Mouse (Mus musculus) forelimb bud, embryonic 11.5 days (tissue): Measurements from ENCODE around the gene Kifc5b.

Experiments
- DNase-seq: peaks from one replicate; pipeline ENCODE4 v3.0.0-alpha.2; 2012; ENCODE audit warnings: low read depth, low spot score

Gene Kifc5b

GRCm38 (mm10) chr17:26946567-26946966, 29.7 kb downstream of the Kifc5b start:
- DNase-seq = no peak

GRCm38 (mm10) chr17:26947231-26948100, 30.6 kb downstream of the Kifc5b start:
- no peak for DNase-seq

- DNase-seq = no peak
Observed at GRCm38 (mm10) chr17:26948316-26949050, 31.6 kb downstream of the Kifc5b start.

GRCm38 (mm10) chr17:26949051-26949577, 32.2 kb downstream of the Kifc5b start:
- DNase-seq = peak; percentile 45

DNA sequence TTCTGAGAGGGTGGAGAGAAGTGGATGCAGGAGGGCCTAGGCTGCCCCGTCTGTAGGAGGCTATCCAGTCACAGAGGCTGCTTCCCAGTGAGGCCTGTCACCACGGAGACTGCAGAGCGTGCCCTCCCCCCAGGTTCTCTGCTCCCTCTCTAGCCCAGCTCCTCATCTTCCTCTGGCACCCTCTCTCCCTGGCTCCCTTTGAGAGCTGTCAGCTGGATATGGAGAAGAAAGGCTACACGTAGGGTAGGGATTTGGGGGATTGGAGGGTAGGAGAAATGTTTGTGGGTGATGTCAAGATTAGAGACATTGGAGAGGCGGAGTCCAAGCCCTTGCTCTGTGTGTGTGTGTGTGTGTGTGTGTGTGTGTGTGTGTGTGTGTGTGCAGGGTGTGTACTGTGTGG, 33.0 kb downstream of the Kifc5b start:
- DNase-seq = no peak

DNA sequence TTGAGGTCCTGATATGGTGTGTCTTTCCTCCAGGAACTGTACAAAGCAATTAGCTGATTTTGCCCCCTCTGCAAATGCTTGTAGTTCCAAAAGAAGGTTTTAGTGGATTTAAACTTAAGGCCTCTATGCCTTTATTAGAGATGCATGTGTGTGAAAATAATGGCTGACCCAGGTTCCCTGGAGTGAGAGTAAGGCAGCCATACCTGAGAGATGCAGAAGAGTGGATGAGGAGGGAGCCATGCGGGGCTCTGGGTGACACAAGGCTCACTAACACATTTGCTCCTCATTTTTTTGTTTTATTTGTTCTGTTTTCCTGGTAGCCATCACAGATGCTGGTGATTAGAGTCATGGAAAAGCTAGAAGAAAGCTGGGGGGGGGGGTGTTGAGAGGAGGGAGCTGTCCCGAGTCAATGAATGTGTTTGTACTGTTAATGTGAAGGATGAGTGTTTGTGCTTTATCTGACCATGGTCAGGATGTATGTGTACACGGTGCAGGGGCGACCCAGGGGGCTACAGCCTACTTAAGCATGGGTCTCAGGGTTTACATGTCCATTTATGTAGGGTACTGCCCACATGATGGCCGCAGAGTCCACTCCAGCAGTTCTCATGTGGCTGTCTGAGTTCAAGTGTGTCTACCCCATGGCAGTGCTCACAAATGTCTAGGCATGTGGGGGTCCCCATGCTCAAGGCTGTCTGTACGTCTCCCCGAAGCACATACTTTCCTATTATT, 33.8 kb downstream of the Kifc5b start:
- no peak for DNase-seq

GRCm38 (mm10) chr17:26951406-26951805, 34.5 kb downstream of the Kifc5b start:
- peak; percentile 85 for DNase-seq

DNA sequence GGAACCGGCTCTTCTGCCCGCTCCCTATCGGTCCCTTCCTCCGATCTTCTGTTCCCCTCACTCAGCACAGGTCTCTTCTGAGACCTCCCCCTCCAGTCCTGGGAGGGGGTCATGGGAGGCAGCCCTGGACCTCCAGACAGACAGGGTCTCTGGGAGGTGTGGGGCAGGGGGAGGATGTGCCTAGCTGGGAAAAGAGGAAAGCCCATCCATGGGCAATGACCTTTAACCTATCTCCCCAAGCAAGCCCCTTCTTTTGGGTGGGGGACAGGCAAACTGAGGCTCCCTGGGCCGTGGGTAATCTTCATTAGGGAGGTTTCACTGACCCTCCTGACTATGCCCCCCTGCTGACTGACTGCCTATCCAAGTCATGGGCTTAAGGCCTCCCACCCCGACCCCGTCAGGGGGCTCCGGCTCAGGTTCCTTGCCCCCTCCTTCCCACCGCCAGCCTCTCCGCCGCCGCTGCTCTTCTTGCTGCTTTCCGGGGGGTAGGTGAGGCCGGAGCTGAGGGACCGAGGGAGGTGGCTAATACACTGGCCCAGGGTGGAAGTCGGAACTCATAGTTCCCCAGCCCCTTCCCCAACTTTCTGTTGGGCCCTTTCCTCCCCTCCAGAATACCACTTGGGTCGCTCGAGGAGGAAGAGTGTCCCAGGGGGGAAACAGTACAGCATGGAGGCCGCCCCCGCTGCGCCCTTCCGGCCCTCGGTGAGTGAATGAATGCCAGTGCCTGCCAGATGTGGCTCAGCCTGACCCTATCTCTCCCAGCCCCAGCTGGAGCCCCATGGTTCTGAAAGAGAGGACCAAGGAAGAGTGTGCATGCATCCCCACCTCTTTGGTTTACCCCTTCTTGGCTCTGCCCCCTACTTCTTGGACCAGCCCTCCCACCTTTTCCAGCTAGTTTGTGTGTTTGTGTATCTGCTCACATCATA, 35.3 kb downstream of the Kifc5b start:
- DNase-seq = no peak

DNA sequence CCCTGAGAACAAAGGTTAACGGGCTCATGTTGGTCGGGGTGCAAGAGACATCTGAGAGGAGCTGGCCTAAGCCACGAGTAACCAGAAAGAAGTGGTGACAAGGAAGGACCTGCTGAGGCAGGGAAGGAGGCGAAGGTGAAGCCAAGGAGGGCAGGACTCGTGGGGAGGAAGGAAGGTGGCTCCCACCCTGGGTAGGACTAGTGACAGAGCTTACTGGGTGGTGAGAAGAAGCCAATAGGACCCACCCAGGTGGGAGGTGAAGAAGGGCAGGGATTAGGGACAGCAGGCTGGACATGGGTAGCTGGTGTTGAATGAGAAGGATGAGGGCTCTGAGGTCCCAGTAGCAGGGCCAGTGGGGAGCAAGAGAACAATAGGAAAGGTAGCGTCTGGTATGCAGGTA, 36.3 kb downstream of the Kifc5b start:
- no peak for DNase-seq

GRCm38 (mm10) chr17:26953726-26954125, 36.8 kb downstream of the Kifc5b start:
- no peak for DNase-seq

DNA sequence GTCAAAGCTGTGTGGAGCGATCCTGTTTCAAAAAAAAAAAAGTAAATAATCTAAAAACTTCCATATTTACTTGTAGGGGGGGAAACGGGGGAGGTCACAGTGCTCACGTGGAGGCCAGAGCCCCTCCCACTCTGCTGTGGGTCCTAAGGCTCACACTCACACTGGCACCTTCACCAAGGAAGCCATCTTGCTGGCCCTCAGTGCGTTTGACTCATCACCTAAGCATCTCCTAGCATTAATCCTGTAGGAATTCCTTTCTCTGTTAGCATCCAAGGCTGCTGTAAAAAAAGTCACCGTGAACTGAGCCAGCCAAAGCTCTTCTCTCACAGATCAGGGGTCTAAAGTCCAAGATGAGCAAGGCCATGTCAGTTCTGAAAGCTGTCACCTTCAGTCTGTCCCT, 39.4 kb downstream of the Kifc5b start:
- no peak for DNase-seq

GRCm38 (mm10) chr17:26956895-26957294, 40.0 kb downstream of the Kifc5b start:
- DNase-seq = no peak

GRCm38 (mm10) chr17:26957872-26958271, 41.0 kb downstream of the Kifc5b start:
- no peak for DNase-seq

GRCm38 (mm10) chr17:26958880-26959279, 42.0 kb downstream of the Kifc5b start:
- no peak for DNase-seq

DNA sequence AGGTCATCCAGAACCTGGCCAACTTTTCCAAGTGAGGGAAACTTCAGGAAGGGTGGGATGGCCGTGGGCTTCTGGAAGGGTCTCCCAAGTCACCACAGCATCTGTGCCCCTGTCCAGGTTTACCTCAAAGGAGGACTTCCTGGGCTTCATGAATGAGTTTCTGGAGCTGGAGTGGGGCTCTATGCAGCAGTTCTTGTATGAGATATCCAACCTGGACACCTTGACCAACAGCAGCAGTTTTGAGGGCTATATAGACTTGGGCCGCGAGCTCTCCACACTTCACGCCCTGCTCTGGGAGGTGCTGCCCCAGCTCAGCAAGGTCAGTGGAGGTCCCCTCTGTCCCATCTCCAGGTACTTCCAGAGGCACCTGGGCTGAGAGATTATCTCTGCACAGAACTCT, 42.9 kb downstream of the Kifc5b start:
- DNase-seq = no peak

GRCm38 (mm10) chr17:26961572-26962240, 44.8 kb downstream of the Kifc5b start:
- no peak for DNase-seq

DNA sequence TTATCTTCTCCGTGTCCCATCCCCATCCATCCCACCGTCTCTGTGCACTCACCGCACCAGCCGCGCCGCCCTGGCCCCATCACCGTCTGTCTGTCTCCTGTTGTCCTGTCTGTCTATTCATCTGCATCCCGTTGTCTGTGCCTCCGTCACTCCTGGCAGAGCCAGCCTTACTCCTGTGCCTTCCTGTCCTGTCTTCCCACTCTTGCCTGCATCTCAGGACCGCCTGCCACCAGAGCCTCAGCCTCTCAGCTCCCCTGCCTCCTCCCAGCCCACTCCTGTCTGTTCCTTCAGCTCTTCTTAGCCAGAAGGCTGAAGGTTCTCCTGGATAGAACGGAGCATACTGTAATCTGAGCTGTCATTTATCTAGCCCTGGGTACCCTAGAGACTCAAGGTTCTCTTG, 50.1 kb downstream of the Kifc5b start:
- DNase-seq = no peak

- DNase-seq = no peak
Observed at GRCm38 (mm10) chr17:26967477-26967876, 50.6 kb downstream of the Kifc5b start.

DNA sequence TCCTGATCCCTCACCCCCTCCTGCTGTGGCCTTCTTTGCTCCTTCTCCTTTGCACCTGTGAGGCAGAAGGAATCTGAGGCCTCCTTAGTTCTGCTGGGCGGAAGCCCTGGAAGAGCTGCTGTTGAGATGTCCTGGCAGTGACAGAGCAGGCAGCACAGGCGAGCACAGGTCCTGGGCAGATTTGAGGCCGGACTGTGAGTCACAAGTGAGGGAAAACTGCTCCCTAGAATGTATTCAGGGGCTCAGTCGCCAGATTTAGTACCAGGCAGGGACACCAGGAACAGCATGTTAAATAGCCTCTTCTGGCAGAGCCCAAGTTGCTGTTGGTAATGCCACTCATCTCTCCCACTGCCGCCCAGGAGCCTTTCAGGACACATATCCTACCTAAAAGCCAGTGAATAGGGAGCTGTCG, 51.3 kb downstream of the Kifc5b start:
- no peak for DNase-seq

DNA sequence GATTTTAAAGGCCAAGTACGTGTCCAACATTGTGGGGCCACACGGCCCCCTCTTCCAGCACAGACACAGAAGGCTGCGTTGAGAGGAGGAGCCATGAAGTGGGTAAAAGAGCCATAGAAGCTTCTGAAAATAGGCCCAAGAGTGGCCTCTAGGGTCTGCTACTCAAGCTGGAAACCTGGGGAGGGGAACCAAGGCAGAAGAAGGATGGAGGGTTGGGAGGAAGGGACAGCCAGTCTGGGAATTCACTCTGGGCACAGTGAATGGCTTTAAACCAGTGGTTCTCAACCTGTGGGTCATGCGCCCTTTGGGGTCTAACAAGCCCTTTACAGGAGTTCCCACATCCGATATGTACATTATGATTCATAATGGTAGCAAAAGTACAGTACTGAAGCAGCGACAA, 52.4 kb downstream of the Kifc5b start:
- DNase-seq = no peak
